Mouse (Mus musculus) CH12F3 (cell line): ENCODE measurements around the gene Rhox4g.
"Not testable (repeated sequence)": the region's sequence is repeated elsewhere in the genome, so short reads cannot be mapped to it uniquely, and the experiment has no call there.

Experiments
- in situ Hi-C: fragments of 300-500 bp; cut with MboI; formaldehyde crosslinking; loops from 2 replicates; pipeline ENCODE4 v1.14.3; 2020; ENCODE audit warnings: low sequenced_read_pairs

The Rhox4g gene

GRCm38 (mm10) chrX:37651227-37651626, at the start of gene Rhox4g:
Gene Rhox4g, minus strand, starts transcription at chrX:37651327.
- in situ Hi-C loops = not testable (repeated sequence)

DNA sequence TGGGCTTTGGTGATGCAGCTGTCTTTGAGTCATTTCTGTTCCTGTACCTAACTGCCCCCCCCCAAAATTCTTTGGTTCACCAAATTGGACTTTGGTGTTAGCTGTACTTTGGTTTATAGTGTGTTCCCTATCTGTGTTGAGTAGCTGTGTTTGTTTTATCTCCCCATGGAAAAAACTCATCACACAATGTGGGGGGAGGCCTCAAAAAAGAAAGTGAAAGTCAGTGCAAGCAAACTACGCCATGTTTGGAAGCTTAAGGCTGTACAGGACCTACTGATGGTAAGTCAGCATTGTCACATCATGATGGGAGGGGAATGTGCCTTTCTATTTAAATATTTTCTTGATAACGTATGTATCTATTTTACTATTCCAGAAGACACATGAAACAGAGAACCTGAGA, 41.1 kb upstream of the Rhox4g start:
- in situ Hi-C loops = no loop called here

GRCm38 (mm10) chrX:37683031-37683715, 32.0 kb upstream of the Rhox4g start:
- in situ Hi-C loops = no loop called here

- in situ Hi-C loops = not testable (repeated sequence)
These were observed 22.1 kb upstream of the Rhox4g start, which contains the start of gene Rhox2h for GRCm38 (mm10) chrX:37673177-37673576. Gene Rhox2h, minus strand, starts transcription at chrX:37673277.

DNA sequence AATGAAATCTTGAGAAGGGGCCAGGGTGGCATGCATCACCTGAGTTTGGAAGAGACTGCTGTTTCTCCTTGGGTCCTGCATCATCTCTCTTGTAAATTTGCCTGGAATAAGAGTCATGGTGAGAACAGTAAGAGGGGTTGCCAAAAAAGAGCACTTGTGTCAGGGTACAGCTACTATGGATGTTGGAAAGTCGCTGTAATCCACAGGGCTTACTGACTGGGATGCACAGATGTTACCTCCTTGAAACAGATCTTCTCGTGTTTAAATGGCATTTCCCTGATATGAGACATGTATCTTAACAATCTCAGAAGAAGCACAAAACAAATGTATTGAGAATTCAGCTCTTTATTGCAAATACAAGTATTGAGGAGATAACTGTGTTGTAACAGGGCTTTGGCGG, 17.5 kb upstream of the Rhox4g start, which contains the start of gene Rhox3h:
TSS of gene Rhox3h (minus strand) at position 101 of the 400 bp plus-strand sequence.
- in situ Hi-C loops = not testable (repeated sequence)

DNA sequence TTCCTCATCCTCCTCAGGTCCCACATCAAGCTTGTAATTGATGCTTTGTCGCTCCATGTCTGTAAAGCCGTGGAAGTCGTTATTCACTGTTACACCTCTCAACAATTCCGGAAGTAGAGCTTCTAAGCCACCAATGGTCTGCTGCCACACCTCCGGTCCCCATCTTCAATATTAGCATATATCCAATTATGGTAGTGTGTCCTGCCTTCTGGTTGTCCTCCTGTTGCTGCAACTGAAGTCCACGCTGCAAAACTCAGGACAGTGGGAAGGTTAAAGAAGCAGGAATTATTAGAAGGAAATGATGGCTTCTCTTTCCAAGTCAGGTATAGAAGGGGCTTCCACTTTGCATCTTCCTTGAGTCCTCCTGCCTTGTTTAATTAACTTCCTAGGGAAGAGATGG, 7.8 kb downstream of the Rhox4g start, which contains the start of gene Rhox2g:
TSS of gene Rhox2g (minus strand) at position 101 of the 400 bp plus-strand sequence.
- in situ Hi-C loops = not testable (repeated sequence)

GRCm38 (mm10) chrX:37628512-37628911, 22.6 kb downstream of the Rhox4g start, which contains the start of gene Rhox3g:
Gene Rhox3g, minus strand, starts transcription at chrX:37628612.
- in situ Hi-C loops = not testable (repeated sequence)

DNA sequence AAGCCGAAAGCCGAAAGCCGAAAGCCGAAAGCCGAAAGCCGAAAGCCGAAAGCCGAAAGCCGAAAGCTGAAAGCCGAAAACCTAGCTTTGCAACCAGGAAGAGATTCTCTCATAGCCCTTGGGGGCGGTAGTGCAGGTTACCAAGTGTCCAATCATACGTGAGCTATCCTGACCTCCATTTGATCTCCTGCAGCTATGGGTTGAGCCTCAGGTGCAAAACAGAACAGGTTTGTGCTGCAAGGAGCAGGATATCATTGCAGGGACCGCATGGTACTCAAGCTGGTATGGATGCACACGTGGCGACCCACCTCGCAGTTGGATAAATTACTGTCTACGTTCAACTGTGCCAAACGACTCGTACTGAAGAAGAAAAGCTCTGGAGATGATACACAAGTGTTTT, 43.5 kb downstream of the Rhox4g start, which contains the start of gene Rhox4f:
TSS of gene Rhox4f (minus strand) at position 101 of the 400 bp plus-strand sequence.
- in situ Hi-C loops = not testable (repeated sequence)
